Mouse (Mus musculus) stomach, postnatal 0 days (tissue): ENCODE results near the gene Rfxap.

Experiments used
- CTCF ChIP-seq: IDR thresholded peaks from 2 replicates; pipeline ENCODE4 v1.5.1; 2016; ENCODE audit warnings: antibody characterized with exemption, low read depth, mild to moderate bottlenecking, moderate library complexity
- EP300 ChIP-seq: optimal IDR thresholded peaks from 2 replicates; pipeline ENCODE3; 2016; ENCODE audit warnings: antibody characterized with exemption

DNA sequence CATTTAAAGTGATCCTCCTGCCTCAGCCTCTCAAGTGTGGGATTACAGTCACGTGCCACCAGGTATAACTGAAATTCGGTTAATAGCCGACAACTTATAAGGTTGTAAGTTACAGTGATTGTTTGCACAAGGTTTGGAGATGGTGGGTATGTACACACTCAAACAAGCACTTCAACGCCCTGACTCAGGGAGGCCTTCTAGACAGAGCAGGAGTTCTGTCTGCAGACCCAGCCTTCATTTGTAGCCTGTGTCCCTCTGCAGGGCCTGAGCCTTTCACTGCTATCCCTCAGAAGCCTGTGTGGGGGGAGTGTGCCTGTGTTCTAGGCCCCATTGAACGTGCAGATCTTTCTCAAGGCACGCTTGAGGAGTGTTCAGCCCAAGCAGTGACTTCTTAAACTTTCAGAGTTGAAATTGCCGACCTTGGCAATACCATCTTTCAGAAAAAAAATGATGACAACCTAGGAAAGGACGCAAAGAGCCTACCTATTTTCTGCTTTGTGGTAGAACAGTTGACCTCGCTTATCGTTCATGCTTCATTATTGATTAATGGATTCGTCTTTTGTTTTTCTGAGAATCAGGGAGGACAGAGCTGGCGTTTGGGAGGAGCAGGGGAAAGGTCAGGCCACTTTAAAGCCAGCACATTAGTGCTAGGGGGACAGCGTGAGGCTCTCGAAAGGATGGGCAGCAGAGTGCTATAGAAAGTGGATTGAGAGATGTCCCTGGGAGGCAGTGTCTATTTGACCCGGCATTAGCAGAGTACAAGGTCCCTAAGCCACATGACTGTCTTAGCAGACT is 47.1 kb downstream of the Rfxap start:
- TF ChIP-seq CTCF (no peak), EP300 (no peak)
